Mouse (Mus musculus) spleen, adult 2 months (tissue): Measurements from ENCODE around the gene Fam163a.

Source experiments
- CTCF ChIP-seq: fragments of 200-500 bp; IDR thresholded peaks from 2 replicates; pipeline ENCODE4 v1.5.1; 2011; ENCODE audit warnings: mild to moderate bottlenecking, inconsistent platforms; ENCODE audit not compliant: insufficient read depth, insufficient read length, insufficient replicate concordance; ENCODE audit errors: extremely low read depth
- POLR2A ChIP-seq: fragments of 200-500 bp; IDR thresholded peaks from 2 replicates; pipeline ENCODE4 v1.6.1; 2011; ENCODE audit warnings: low read depth, low read length, inconsistent platforms

DNA sequence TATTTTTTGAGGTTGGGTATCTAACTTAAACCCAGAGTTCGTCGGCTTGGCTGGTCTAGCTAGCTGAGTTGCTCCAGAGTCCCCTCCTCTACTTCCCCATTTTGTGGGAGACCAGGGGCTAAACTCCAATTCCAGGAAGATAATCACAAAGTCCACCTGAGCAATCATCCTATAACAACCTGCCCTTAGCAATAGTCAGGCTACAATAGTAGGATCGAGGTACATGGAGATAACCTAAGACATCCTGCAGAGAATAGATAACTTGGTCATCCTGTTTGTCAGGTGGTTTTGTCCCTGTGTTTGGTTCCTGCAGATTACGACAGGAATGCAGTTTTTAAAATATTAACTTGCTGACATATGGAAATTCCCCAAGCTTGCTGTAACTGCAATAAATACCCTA is 113.0 kb downstream of the Fam163a start:
- TF ChIP-seq CTCF (no peak), POLR2A (no peak)
